Mouse (Mus musculus): Measurements from ENCODE around the gene Entpd3. TPM values are rescaled to one million over a fixed set of nuclear protein-coding genes. Genes with fewer than 3 reads are reported as not detected.

The Entpd3 gene
- polyA plus RNA-seq, 1 experiment from 2014 or later = 2.2 TPM

DNA sequence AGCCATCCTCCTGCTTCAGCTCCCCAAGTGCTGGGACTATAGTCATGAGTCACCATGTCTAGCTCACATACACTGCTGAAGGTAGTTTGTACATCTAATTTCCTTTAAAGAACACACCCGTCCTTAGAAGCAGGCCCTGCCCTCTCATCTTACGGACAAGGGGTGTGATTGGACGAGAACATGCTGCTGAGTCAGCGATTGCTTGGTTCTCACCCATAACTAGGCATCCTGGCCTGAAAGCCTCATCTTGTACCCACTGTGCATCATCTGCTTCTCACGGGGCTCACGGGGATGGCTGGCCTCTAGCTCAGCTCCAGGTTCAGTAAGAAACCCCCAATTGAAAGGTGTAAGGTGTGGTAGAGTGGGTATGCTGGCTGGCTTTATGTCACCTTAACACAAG lies 74.4 kb downstream of the Entpd3 start:
- no peak for ATAC-seq (ENCODE audit: low FRiP score, low read depth)
- 90% methylated on average over 6 of the region's 6 CpGs for WGBS
- H3K9ac ChIP-seq = no peak overlapping the region
- H3K27me3 ChIP-seq = no peaks in the 10 kb centered on the region
- H3K36me3 ChIP-seq = no peaks in the 10 kb centered on the region
- H3K27ac ChIP-seq = no peak overlapping the region
- no peak overlapping the region for H3K4me2 ChIP-seq (replicated peaks)
- H3K9me3 ChIP-seq = no peaks in the 10 kb centered on the region
- no peak overlapping the region for H3K4me3 ChIP-seq
- H3K4me1 ChIP-seq = 0 out of 2 replicates have a peak, but pooled peaks cover 5% of the 10 kb centered on the region

Other genes with a start within 250 kb of the Entpd3 start
- gene Myrip, start 238.3 kb upstream of the Entpd3 start, polyA plus RNA-seq (2015; fragmentation: Nextera tagmentation; extraction: Ambion mirVana) = 0.32 and 0.59 TPM in 2 replicates
- 214 and 224 TPM in 2 replicates for gene Eif1b, start 47.6 kb upstream of the Entpd3 start, polyA plus RNA-seq (2015; fragmentation: Nextera tagmentation; extraction: Ambion mirVana)
- 791 and 827 TPM in 2 replicates for gene Rpl14, start 31.6 kb downstream of the Entpd3 start, polyA plus RNA-seq (2015; fragmentation: Nextera tagmentation; extraction: Ambion mirVana)

Measured in limb, embryonic 13.5 days (tissue).